Mouse (Mus musculus): ENCODE measurements at regions not wholly inside any gene's neighbourhood (a gene's known extent, or its start where the extent isn't known, plus 50 kb on each side); places are given as distances from the start of the nearest gene placed in this dataset.

- Histone ChIP-seq H3K27me3 (ENCODE audit: insufficient read depth, low read length) (no peaks in the 10 kb centered on the region), H3K36me3 (ENCODE audit: insufficient read depth, low read length) (no peaks in the 10 kb centered on the region), H3K4me2 (replicated peaks; ENCODE audit: low read depth, low read length) (no peak overlapping the region), H3K4me3 (ENCODE audit: low read length) (no peak overlapping the region), H3K9ac (replicated peaks; ENCODE audit: low read length) (no peak overlapping the region), H3K9me3 (ENCODE audit: low read length) (no peaks in the 10 kb centered on the region), H3K4me1 (ENCODE audit: insufficient read depth, low read length) (no peaks in the 10 kb centered on the region), H3K27ac (ENCODE audit: low read length) (no peak overlapping the region)
- WGBS, result 4% methylated on average over 3 of the region's 3 CpGs
- ATAC-seq (ENCODE audit: low FRiP score, low TSS enrichment), result no peak
These were observed 74.3 kb upstream of the A2m start for GRCm38 (mm10) chr6:121560852-121561251.

- no peak overlapping the region for H3K4me2 ChIP-seq (replicated peaks; ENCODE audit: low read depth, low read length)
- H3K27me3 ChIP-seq (ENCODE audit: insufficient read depth, low read length), result no peaks in the 10 kb centered on the region
- no peak overlapping the region for H3K9ac ChIP-seq (replicated peaks; ENCODE audit: low read length)
- WGBS, result 36% methylated on average over 1 of the region's 1 CpGs
- no peak overlapping the region for H3K4me3 ChIP-seq (ENCODE audit: low read length)
- H3K9me3 ChIP-seq (ENCODE audit: low read length), result no peaks in the 10 kb centered on the region
- H3K27ac ChIP-seq (ENCODE audit: low read length), result no peak overlapping the region
- no peak for ATAC-seq (ENCODE audit: low FRiP score, low TSS enrichment)
- no peaks in the 10 kb centered on the region for H3K36me3 ChIP-seq (ENCODE audit: insufficient read depth, low read length)
- H3K4me1 ChIP-seq (ENCODE audit: insufficient read depth, low read length), result no peaks in the 10 kb centered on the region
These were observed 74.8 kb upstream of the A2m start for GRCm38 (mm10) chr6:121560393-121560793.

- no peaks in the 10 kb centered on the region for H3K27me3 ChIP-seq (ENCODE audit: insufficient read depth, low read length)
- no peak overlapping the region for H3K27ac ChIP-seq (ENCODE audit: low read length)
- H3K9ac ChIP-seq (replicated peaks; ENCODE audit: low read length), result no peak overlapping the region
- ATAC-seq (ENCODE audit: low FRiP score, low TSS enrichment), result no peak
- no peak overlapping the region for H3K4me3 ChIP-seq (ENCODE audit: low read length)
- 12% methylated on average over 3 of the region's 3 CpGs for WGBS
- no peaks in the 10 kb centered on the region for H3K9me3 ChIP-seq (ENCODE audit: low read length)
- H3K4me1 ChIP-seq (ENCODE audit: insufficient read depth, low read length), result no peaks in the 10 kb centered on the region
- H3K36me3 ChIP-seq (ENCODE audit: insufficient read depth, low read length), result no peaks in the 10 kb centered on the region
- no peak overlapping the region for H3K4me2 ChIP-seq (replicated peaks; ENCODE audit: low read depth, low read length)
These were observed 78.7 kb upstream of the A2m start for GRCm38 (mm10) chr6:121556481-121556880.

- WGBS, result 86% methylated on average over 2 of the region's 2 CpGs
- Histone ChIP-seq H3K4me2 (replicated peaks; ENCODE audit: low read depth, low read length) (no peak overlapping the region), H3K27ac (ENCODE audit: low read length) (no peak overlapping the region), H3K4me3 (ENCODE audit: low read length) (no peak overlapping the region), H3K9ac (replicated peaks; ENCODE audit: low read length) (no peak overlapping the region), H3K27me3 (ENCODE audit: insufficient read depth, low read length) (no peaks in the 10 kb centered on the region), H3K4me1 (ENCODE audit: insufficient read depth, low read length) (no peaks in the 10 kb centered on the region), H3K9me3 (ENCODE audit: low read length) (no peaks in the 10 kb centered on the region), H3K36me3 (ENCODE audit: insufficient read depth, low read length) (no peaks in the 10 kb centered on the region)
- no peak for ATAC-seq (ENCODE audit: low FRiP score, low TSS enrichment)
These were observed 80.1 kb upstream of the Iqsec3 start for GRCm38 (mm10) chr6:121553501-121554132.

- no peak overlapping the region for H3K9ac ChIP-seq (replicated peaks; ENCODE audit: low read length)
- no peak for ATAC-seq (ENCODE audit: low FRiP score, low TSS enrichment)
- H3K27ac ChIP-seq (ENCODE audit: low read length), result no peak overlapping the region
- 77% methylated on average over 7 of the region's 7 CpGs for WGBS
- H3K9me3 ChIP-seq (ENCODE audit: low read length), result no peaks in the 10 kb centered on the region
- no peaks in the 10 kb centered on the region for H3K27me3 ChIP-seq (ENCODE audit: insufficient read depth, low read length)
- no peak overlapping the region for H3K4me3 ChIP-seq (ENCODE audit: low read length)
- no peak overlapping the region for H3K4me2 ChIP-seq (replicated peaks; ENCODE audit: low read depth, low read length)
- H3K36me3 ChIP-seq (ENCODE audit: insufficient read depth, low read length), result no peaks in the 10 kb centered on the region
- H3K4me1 ChIP-seq (ENCODE audit: insufficient read depth, low read length), result no peaks in the 10 kb centered on the region
These were observed 60.0 kb upstream of the Iqsec3 start for GRCm38 (mm10) chr6:121533521-121533920.

GRCm38 (mm10) chr6:121532926-121533325 lies 59.4 kb upstream of the Iqsec3 start:
- Histone ChIP-seq H3K27me3 (ENCODE audit: insufficient read depth, low read length) (no peaks in the 10 kb centered on the region), H3K36me3 (ENCODE audit: insufficient read depth, low read length) (no peaks in the 10 kb centered on the region), H3K9me3 (ENCODE audit: low read length) (no peaks in the 10 kb centered on the region), H3K4me2 (replicated peaks; ENCODE audit: low read depth, low read length) (no peak overlapping the region), H3K4me3 (ENCODE audit: low read length) (no peak overlapping the region), H3K27ac (ENCODE audit: low read length) (no peak overlapping the region), H3K9ac (replicated peaks; ENCODE audit: low read length) (no peak overlapping the region), H3K4me1 (ENCODE audit: insufficient read depth, low read length) (no peaks in the 10 kb centered on the region)
- ATAC-seq (ENCODE audit: low FRiP score, low TSS enrichment), result peak; percentile 54; the same call in 1 of the 2 replicates
- 2% methylated on average over 3 of the region's 3 CpGs for WGBS

- H3K27ac ChIP-seq (ENCODE audit: low read length), result no peak overlapping the region
- H3K4me1 ChIP-seq (ENCODE audit: insufficient read depth, low read length), result no peaks in the 10 kb centered on the region
- H3K36me3 ChIP-seq (ENCODE audit: insufficient read depth, low read length), result no peaks in the 10 kb centered on the region
- ATAC-seq (ENCODE audit: low FRiP score, low TSS enrichment), result no peak
- no peaks in the 10 kb centered on the region for H3K9me3 ChIP-seq (ENCODE audit: low read length)
- H3K4me2 ChIP-seq (replicated peaks; ENCODE audit: low read depth, low read length), result no peak overlapping the region
- 67% methylated on average over 13 of the region's 13 CpGs for WGBS
- H3K27me3 ChIP-seq (ENCODE audit: insufficient read depth, low read length), result no peaks in the 10 kb centered on the region
- no peak overlapping the region for H3K9ac ChIP-seq (replicated peaks; ENCODE audit: low read length)
- no peak overlapping the region for H3K4me3 ChIP-seq (ENCODE audit: low read length)
These were observed 58.4 kb upstream of the Iqsec3 start for GRCm38 (mm10) chr6:121531825-121532389.

GRCm38 (mm10) chr6:121527281-121527680 lies 53.8 kb upstream of the Iqsec3 start:
- Histone ChIP-seq H3K9ac (replicated peaks; ENCODE audit: low read length) (no peak overlapping the region), H3K9me3 (ENCODE audit: low read length) (no peaks in the 10 kb centered on the region), H3K27ac (ENCODE audit: low read length) (no peak overlapping the region), H3K4me3 (ENCODE audit: low read length) (no peak overlapping the region), H3K4me1 (ENCODE audit: insufficient read depth, low read length) (no peaks in the 10 kb centered on the region), H3K4me2 (replicated peaks; ENCODE audit: low read depth, low read length) (no peak overlapping the region), H3K27me3 (ENCODE audit: insufficient read depth, low read length) (no peaks in the 10 kb centered on the region), H3K36me3 (ENCODE audit: insufficient read depth, low read length) (no peaks in the 10 kb centered on the region)
- WGBS, result 95% methylated on average over 4 of the region's 4 CpGs
- ATAC-seq (ENCODE audit: low FRiP score, low TSS enrichment), result no peak

GRCm38 (mm10) chr6:121526121-121526520 lies 52.6 kb upstream of the Iqsec3 start:
- H3K9me3 ChIP-seq (ENCODE audit: low read length), result no peaks in the 10 kb centered on the region
- H3K27ac ChIP-seq (ENCODE audit: low read length), result no peak overlapping the region
- no peaks in the 10 kb centered on the region for H3K4me1 ChIP-seq (ENCODE audit: insufficient read depth, low read length)
- no peaks in the 10 kb centered on the region for H3K27me3 ChIP-seq (ENCODE audit: insufficient read depth, low read length)
- no peak for ATAC-seq (ENCODE audit: low FRiP score, low TSS enrichment)
- H3K4me3 ChIP-seq (ENCODE audit: low read length), result no peak overlapping the region
- no peaks in the 10 kb centered on the region for H3K36me3 ChIP-seq (ENCODE audit: insufficient read depth, low read length)
- no peak overlapping the region for H3K4me2 ChIP-seq (replicated peaks; ENCODE audit: low read depth, low read length)
- no peak overlapping the region for H3K9ac ChIP-seq (replicated peaks; ENCODE audit: low read length)
- 86% methylated on average over 2 of the region's 2 CpGs for WGBS

GRCm38 (mm10) chr6:121524613-121524970 lies 51.1 kb upstream of the Iqsec3 start:
- Histone ChIP-seq H3K36me3 (ENCODE audit: insufficient read depth, low read length) (no peaks in the 10 kb centered on the region), H3K27ac (ENCODE audit: low read length) (no peak overlapping the region), H3K4me2 (replicated peaks; ENCODE audit: low read depth, low read length) (no peak overlapping the region), H3K4me3 (ENCODE audit: low read length) (no peak overlapping the region), H3K4me1 (ENCODE audit: insufficient read depth, low read length) (no peaks in the 10 kb centered on the region), H3K9ac (replicated peaks; ENCODE audit: low read length) (no peak overlapping the region), H3K9me3 (ENCODE audit: low read length) (no peaks in the 10 kb centered on the region), H3K27me3 (ENCODE audit: insufficient read depth, low read length) (no peaks in the 10 kb centered on the region)
- WGBS, result 26% methylated on average over 3 of the region's 3 CpGs
- no peak for ATAC-seq (ENCODE audit: low FRiP score, low TSS enrichment)
